In genomic region chr3:130369113-130369512, GRCm38 (mm10) we compare ENCODE assay signal across 22 mouse cellular contexts.
DNase-seq lines count a peak whose midpoint lies in the region; ATAC-seq lines count a peak whose summit lies in the region.
"Had no signal": no experiment of that assay in that cellular context is flagged by ENCODE, and none has a peak within 500 bp of the region (broad histone marks: within the 10 kb centered on the region; RNA-seq: fewer than 3 reads in every experiment).

No protein-coding gene starts in this region.

- no peaks in the 10 kb centered on the region for H3K9me3 ChIP-seq in lung, embryonic 15.5 days
- H3K9me3 ChIP-seq: embryonic facial prominence, embryonic 12.5 days; embryonic facial prominence, embryonic 15.5 days; heart, embryonic 10.5 days; heart, embryonic 13.5 days; hindbrain, embryonic 15.5 days had no signal

- no peak overlapping the region for H3K4me2 ChIP-seq in lung, embryonic 15.5 days
- H3K4me2 ChIP-seq: embryonic facial prominence, embryonic 12.5 days; embryonic facial prominence, embryonic 15.5 days; heart, embryonic 13.5 days; hindbrain, embryonic 15.5 days had no signal

- H3K27me3 ChIP-seq in lung, embryonic 15.5 days = no peaks in the 10 kb centered on the region
- H3K27me3 ChIP-seq: embryonic facial prominence, embryonic 12.5 days; embryonic facial prominence, embryonic 15.5 days; heart, embryonic 13.5 days; hindbrain, embryonic 15.5 days; Patski had no signal

- no peak for ATAC-seq in lung, embryonic 15.5 days (ENCODE audit: borderline replicate concordance, extremely low read depth, low FRiP score, low TSS enrichment)
- ATAC-seq in frontal cortex, adult (ENCODE audit: low TSS enrichment) = no peak
- ATAC-seq: forebrain, embryonic 14.5 days; forebrain, postnatal 0 days; Patski had no signal

- DNase-seq in lung, postnatal 4 days = no peak
- DNase-seq in 416B (ENCODE audit: low read depth) = peak; percentile 21
- peak; percentile 17 for DNase-seq in NIH3T3 (ENCODE audit: low read depth)
- no peak for DNase-seq in cerebellum, adult 11 months
- DNase-seq: adrenal gland, postnatal 36 days; cerebellum, adult 2 months; cerebellum, adult 9-11 months; cerebellum, postnatal 25 days; forebrain, postnatal 0 days; gastrocnemius, postnatal 25 days; heart, adult 2 months; heart, postnatal 14 days; heart, postnatal 4 days had no signal

- H3K27ac ChIP-seq in lung, embryonic 15.5 days = peak overlapping the region; percentile 11; the same call in 1 of the 2 replicates
- H3K27ac ChIP-seq: embryonic facial prominence, embryonic 12.5 days; embryonic facial prominence, embryonic 15.5 days; heart, adult 2 months; heart, embryonic 10.5 days; heart, embryonic 13.5 days; hindbrain, embryonic 15.5 days had no signal

- WGBS in lung, embryonic 15.5 days = 57% methylated on average over 1 of the region's 1 CpGs

- peaks cover 34% of the 10 kb centered on the region for H3K4me1 ChIP-seq in lung, embryonic 15.5 days
- H3K4me1 ChIP-seq: hindbrain, embryonic 15.5 days had no signal

- H3K9ac ChIP-seq in lung, embryonic 15.5 days = no peak overlapping the region
- H3K9ac ChIP-seq: embryonic facial prominence, embryonic 12.5 days; embryonic facial prominence, embryonic 15.5 days; forebrain, postnatal 0 days; heart, embryonic 13.5 days; hindbrain, embryonic 15.5 days had no signal

- H3K4me3 ChIP-seq in lung, embryonic 15.5 days = no peak overlapping the region
- H3K4me3 ChIP-seq: embryonic facial prominence, embryonic 12.5 days; embryonic facial prominence, embryonic 15.5 days; heart, adult 2 months; heart, embryonic 10.5 days; heart, embryonic 13.5 days; hindbrain, embryonic 15.5 days had no signal

- H3K36me3 ChIP-seq in lung, embryonic 15.5 days = no peaks in the 10 kb centered on the region
- H3K36me3 ChIP-seq: embryonic facial prominence, embryonic 12.5 days; embryonic facial prominence, embryonic 15.5 days; heart, embryonic 10.5 days; heart, embryonic 13.5 days; hindbrain, embryonic 15.5 days had no signal

Comparison
In these comparisons a context has a peak if more than half of its experiments do, and no peak if none do; other contexts are left out.
1. DNase-seq: peak in 416B (single experiment) and NIH3T3 (single experiment); none in lung, postnatal 4 days (0 of 2) and cerebellum, adult 11 months (single experiment).